ENCODE assay signal across 8 mouse cellular contexts in genomic region chr3:88939749-88940148, GRCm38 (mm10). TPM values are rescaled to one million over a fixed set of nuclear protein-coding genes. Genes with fewer than 3 reads are reported as not detected.
A peak's percentile ranks its signal among the peaks of the same experiment; 100 is the strongest.
DNase-seq lines count a peak whose midpoint lies in the region; ATAC-seq and TF ChIP-seq lines count a peak whose summit lies in the region.

No protein-coding gene starts in this region.

- no peaks in the 10 kb centered on the region for H3K27me3 ChIP-seq in lung, postnatal 0 days (replicated peaks; ENCODE audit: insufficient read depth, low read length)
- no peaks in the 10 kb centered on the region for H3K27me3 ChIP-seq in limb, embryonic 10.5 days (ENCODE audit: low read depth, poor library complexity, severe bottlenecking)

- 68% methylated on average over 3 of the region's 3 CpGs for WGBS in lung, postnatal 0 days
- 67% methylated on average over 3 of the region's 3 CpGs for WGBS in lung, adult 2 months
- 82% methylated on average over 3 of the region's 3 CpGs for WGBS in limb, embryonic 10.5 days

- H3K9me3 ChIP-seq in lung, postnatal 0 days (ENCODE audit: low read length) = no peaks in the 10 kb centered on the region
- H3K9me3 ChIP-seq in limb, embryonic 10.5 days (replicated peaks) = no peaks in the 10 kb centered on the region

- H3K9ac ChIP-seq in lung, postnatal 0 days (replicated peaks; ENCODE audit: low read depth) = no peak overlapping the region

- peak; percentile 65 for TF ChIP-seq CTCF in lung, postnatal 0 days (IDR thresholded peaks at IDR 0.05)
- TF ChIP-seq CTCF in lung, adult 2 months (IDR thresholded peaks at IDR 0.05; ENCODE audit: insufficient read depth, low read length) = no peak

- DNase-seq in cerebellum, postnatal 10 days = peak; percentile 14 to 72
- DNase-seq in cerebellum, adult 8-10 months = no peak
- peak; percentile 92 for DNase-seq in lung, postnatal 0 days (ENCODE audit: low spot score)
- DNase-seq in lung, adult 2 months = no peak
- peak; percentile 44 for DNase-seq in c-Kit-positive CD71-negative TER-119-negative erythroid progenitor cells, embryonic 14.5 days (ENCODE audit: low read depth)
- peak; percentile 28 for DNase-seq in limb, embryonic 10.5 days (ENCODE audit: low spot score)
- DNase-seq in frontal cortex, postnatal 36 days (ENCODE audit: low spot score in 2 of 2) = no peak
- DNase-seq in layer of hippocampus, adult 9-11 months = no peak

- no peak overlapping the region for H3K27ac ChIP-seq in lung, postnatal 0 days (ENCODE audit: low read length)
- no peak overlapping the region for H3K27ac ChIP-seq in limb, embryonic 10.5 days

- peaks cover 14% of the 10 kb centered on the region for H3K36me3 ChIP-seq in lung, postnatal 0 days (ENCODE audit: insufficient read depth, low read length)
- H3K36me3 ChIP-seq in limb, embryonic 10.5 days = peaks cover 78% of the 10 kb centered on the region

- TF ChIP-seq EP300 in lung, postnatal 0 days (IDR thresholded peaks at IDR 0.05) = peak; percentile 33; the same call in 1 of the 2 replicates

- H3K4me3 ChIP-seq in lung, postnatal 0 days (ENCODE audit: low read depth, low read length) = no peak overlapping the region
- no peak overlapping the region for H3K4me3 ChIP-seq in lung, adult 2 months (replicated peaks; ENCODE audit: extremely low read depth, low read depth, low read length)
- no peak overlapping the region for H3K4me3 ChIP-seq in limb, embryonic 10.5 days

- H3K4me2 ChIP-seq in lung, postnatal 0 days (replicated peaks; ENCODE audit: low read depth, low read length) = no peak overlapping the region

- no peaks in the 10 kb centered on the region for H3K4me1 ChIP-seq in lung, postnatal 0 days (ENCODE audit: insufficient read depth, low read depth, low read length)
- H3K4me1 ChIP-seq in lung, adult 2 months (ENCODE audit: control insufficient read depth, insufficient read depth, low read length) = no peaks in the 10 kb centered on the region
- no peaks in the 10 kb centered on the region for H3K4me1 ChIP-seq in limb, embryonic 10.5 days

- peak; percentile 60 for ATAC-seq in lung, postnatal 0 days

- TF ChIP-seq POLR2A in lung, adult 2 months (IDR thresholded peaks at IDR 0.05; ENCODE audit: borderline replicate concordance, extremely low read depth, low read depth, low read length) = no peak

RNA-seq across cellular contexts. Expression of gene Ash1l, which starts 10.7 kb away (rescaled TPM):
- 11.9 and 15.0 TPM in 2 replicates for polyA plus RNA-seq in lung, postnatal 0 days (2015; fragmentation: Nextera tagmentation; extraction: Ambion mirVana)
- polyA plus RNA-seq in lung, adult 2 months (2012; rRNA removed) = 7.4 and 11.7 TPM in 2 replicates
- 13.4 and 17.3 TPM in 2 replicates for polyA plus RNA-seq in limb, embryonic 10.5 days (2016; fragmentation: Nextera tagmentation; extraction: Ambion mirVana)

RNA-seq across cellular contexts. Expression of gene Dap3, which starts 11.2 kb away (rescaled TPM):
- 64.6 and 66.3 TPM in 2 replicates for polyA plus RNA-seq in lung, postnatal 0 days (2015; fragmentation: Nextera tagmentation; extraction: Ambion mirVana)
- 23.5 and 28.9 TPM in 2 replicates for polyA plus RNA-seq in lung, adult 2 months (2012; rRNA removed)
- 160 and 173 TPM in 2 replicates for polyA plus RNA-seq in limb, embryonic 10.5 days (2016; fragmentation: Nextera tagmentation; extraction: Ambion mirVana)

RNA-seq across cellular contexts. Expression of gene Msto1, which starts 25.9 kb away (rescaled TPM):
- polyA plus RNA-seq in lung, postnatal 0 days (2015; fragmentation: Nextera tagmentation; extraction: Ambion mirVana) = 23.2 and 24.6 TPM in 2 replicates
- polyA plus RNA-seq in lung, adult 2 months (2012; rRNA removed) = 24.7 and 33.7 TPM in 2 replicates
- polyA plus RNA-seq in limb, embryonic 10.5 days (2016; fragmentation: Nextera tagmentation; extraction: Ambion mirVana) = 57.4 and 67.0 TPM in 2 replicates

Comparison
In these comparisons a context has a peak if more than half of its experiments do, and no peak if none do; other contexts are left out.
1. DNase-seq: peak in cerebellum, postnatal 10 days (2 of 2), lung, postnatal 0 days (single experiment), c-Kit-positive CD71-negative TER-119-negative erythroid progenitor cells, embryonic 14.5 days (single experiment) and limb, embryonic 10.5 days (single experiment); none in cerebellum, adult 8-10 months (single experiment), lung, adult 2 months (single experiment), frontal cortex, postnatal 36 days (0 of 2) and layer of hippocampus, adult 9-11 months (single experiment).